Mouse (Mus musculus): ENCODE data around the gene Kcnq2. TPM values are rescaled to one million over a fixed set of nuclear protein-coding genes. Genes with fewer than 3 reads are reported as not detected.

The Kcnq2 gene
- total and polyA plus RNA-seq, 3 experiments, result 0.04 TPM; not detected in 2

- no peak for TF ChIP-seq UBTF (IDR thresholded peaks at IDR 0.05; ENCODE audit: low read depth, low read length)
- no peak for TF ChIP-seq MXI1 (IDR thresholded peaks at IDR 0.05; ENCODE audit: low read depth, low read length)
- TF ChIP-seq EP300 (IDR thresholded peaks at IDR 0.05; ENCODE audit: low read length), result no peak
- TF ChIP-seq MYC (IDR thresholded peaks at IDR 0.05; ENCODE audit: low read depth, low read length), result peak; percentile 48; the same call in 1 of the 2 replicates
- no peak for TF ChIP-seq TBP (conservative IDR thresholded peaks at IDR 0.05; ENCODE audit: low read depth, low read length)
- TF ChIP-seq PAX5 (IDR thresholded peaks at IDR 0.05; ENCODE audit: low read length), result no peak
- TF ChIP-seq RCOR1 (conservative IDR thresholded peaks at IDR 0.05; ENCODE audit: low read depth, low read length), result no peak
- TF ChIP-seq ZC3H11A (IDR thresholded peaks at IDR 0.05; ENCODE audit: low read depth, low read length), result no peak
- no peak for TF ChIP-seq ZMIZ1 (IDR thresholded peaks at IDR 0.05; ENCODE audit: low read depth, low read length)
- TF ChIP-seq CHD1 (IDR thresholded peaks at IDR 0.05; ENCODE audit: low read depth, low read length), result no peak
- no peak for TF ChIP-seq JUN (IDR thresholded peaks at IDR 0.05; ENCODE audit: insufficient read depth, low read depth, low read length)
- TF ChIP-seq MAX (IDR thresholded peaks at IDR 0.05; ENCODE audit: low read length), result no peak
- TF ChIP-seq MAZ (IDR thresholded peaks at IDR 0.05; ENCODE audit: low read depth, low read length), result no peak
- TF ChIP-seq IRF4 (IDR thresholded peaks at IDR 0.05; ENCODE audit: low read depth, low read length), result 0 out of 2 replicates have a peak, but pooled peaks have one; percentile 13
Measured at GRCm38 (mm10) chr2:181071706-181072402, 63.2 kb downstream of the Kcnq2 start (continued).

- TF ChIP-seq NELFE (IDR thresholded peaks at IDR 0.05; ENCODE audit: low read depth, low read length) (no peak), ZC3H11A (IDR thresholded peaks at IDR 0.05; ENCODE audit: low read depth, low read length) (no peak), HCFC1 (IDR thresholded peaks at IDR 0.05; ENCODE audit: low read depth, low read length) (no peak), ZMIZ1 (IDR thresholded peaks at IDR 0.05; ENCODE audit: low read depth, low read length) (no peak), MAZ (IDR thresholded peaks at IDR 0.05; ENCODE audit: low read depth, low read length) (no peak), E2F4 (IDR thresholded peaks at IDR 0.05; ENCODE audit: insufficient replicate concordance, low read depth, low read length) (no peak), USF2 (conservative IDR thresholded peaks at IDR 0.05; ENCODE audit: low read depth, low read length) (no peak), RAD21 (IDR thresholded peaks at IDR 0.05; ENCODE audit: low read depth, low read length) (no peak), EP300 (IDR thresholded peaks at IDR 0.05; ENCODE audit: low read length) (no peak), POLR2AphosphoS2 (IDR thresholded peaks at IDR 0.05; ENCODE audit: low read depth, low read length) (no peak), RCOR1 (conservative IDR thresholded peaks at IDR 0.05; ENCODE audit: low read depth, low read length) (no peak), TBP (conservative IDR thresholded peaks at IDR 0.05; ENCODE audit: low read depth, low read length) (no peak), TCF12 (IDR thresholded peaks at IDR 0.05; ENCODE audit: low read depth, low read length) (no peak), ZNF384 (IDR thresholded peaks at IDR 0.05; ENCODE audit: low read depth, low read length) (no peak), PAX5 (IDR thresholded peaks at IDR 0.05; ENCODE audit: low read length) (no peak), ELF1 (IDR thresholded peaks at IDR 0.05; ENCODE audit: low read depth, low read length) (no peak), POLR2A (IDR thresholded peaks at IDR 0.05; ENCODE audit: low read depth, low read length) (no peak), MAFK (IDR thresholded peaks at IDR 0.05; ENCODE audit: insufficient replicate concordance, low read length) (no peak)
- H3K4me1 ChIP-seq (ENCODE audit: control insufficient read depth in 1 of 2, insufficient read depth in 2 of 2), result no peaks in the 10 kb centered on the region
- H3K27ac ChIP-seq (ENCODE audit: insufficient read depth, low read depth), result no peak overlapping the region
- no peak overlapping the region for H3K4me2 ChIP-seq (ENCODE audit: insufficient read depth, low read depth, poor library complexity, severe bottlenecking)
- no peak overlapping the region for H3K4me3 ChIP-seq (replicated peaks in 1 of 3; ENCODE audit: low read depth in 2 of 3, low read length in 2 of 3, poor library complexity in 1 of 3)
- in situ Hi-C loops (cut with MboI; ENCODE audit: low pct_ligation_motif_present, low pct_unique_long_range_greater_than_20kb, low sequenced_read_pairs) (no loop called here), dilution Hi-C loops (cut with MboI; ENCODE audit: extremely low pct_ligation_motif_present, extremely low pct_unique_long_range_greater_than_20kb, low sequenced_read_pairs) (no loop called here)
- no peak overlapping the region for H3K9ac ChIP-seq (ENCODE audit: insufficient read depth, low read depth)
- H3K36me3 ChIP-seq (replicated peaks in 1 of 2; ENCODE audit: control insufficient read depth in 1 of 2, insufficient read depth in 1 of 2, low read length in 1 of 2), result no peaks in the 10 kb centered on the region
- H3K9me3 ChIP-seq (replicated peaks; ENCODE audit: low read length), result no peaks in the 10 kb centered on the region
- no peak for DNase-seq (ENCODE audit: extremely low read depth)
- peaks cover 45% of the 10 kb centered on the region for H3K27me3 ChIP-seq (replicated peaks)
- H3K79me2 ChIP-seq (replicated peaks; ENCODE audit: control insufficient read depth, extremely low read depth, insufficient read depth, poor library complexity, severe bottlenecking), result no peaks in the 10 kb centered on the region
Measured at GRCm38 (mm10) chr2:181070136-181070535, 65.0 kb downstream of the Kcnq2 start.

All from CH12.LX (cell line).